Mouse (Mus musculus): ENCODE results near the gene Amer2. TPM values are rescaled to one million over a fixed set of nuclear protein-coding genes. Genes with fewer than 3 reads are reported as not detected.

Gene Amer2
- polyA plus RNA-seq (2015; fragmentation: Nextera tagmentation; extraction: Ambion mirVana) = 1.2 and 1.5 TPM in 2 replicates

DNA sequence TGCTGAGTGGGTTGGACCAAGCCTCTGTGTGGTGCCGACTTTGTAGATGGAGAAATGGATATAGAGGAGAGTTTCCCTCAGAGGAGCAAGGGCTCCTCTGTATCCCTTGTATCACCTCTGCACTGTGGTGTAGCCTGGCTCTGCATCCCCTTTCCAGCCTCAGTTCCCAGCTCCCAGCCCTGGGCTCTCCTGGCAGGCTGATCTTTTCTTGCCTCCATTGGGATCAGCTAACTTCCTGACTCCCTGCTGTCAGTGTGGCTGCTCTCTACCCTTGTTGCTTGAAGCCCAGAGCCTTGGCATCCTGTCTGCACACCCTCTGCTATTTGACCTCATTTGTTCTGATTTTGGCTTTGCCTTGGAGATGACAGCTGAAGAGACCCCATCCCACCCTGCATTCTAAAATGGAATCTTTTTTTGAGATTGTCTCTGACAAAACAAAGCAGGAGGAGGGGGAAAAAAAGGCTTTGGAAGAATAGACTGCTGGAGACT, at the start of gene Amer2:
Amer2 (plus strand) TSS at position 439 of the 489 bp plus-strand sequence.

Other genes with a start within 250 kb of the Amer2 start
- gene Atp8a2, start 176.1 kb upstream of the Amer2 start, polyA plus RNA-seq (2015; fragmentation: Nextera tagmentation; extraction: Ambion mirVana) = 0.89 and 1.3 TPM in 2 replicates
- 0.04 TPM in 1 of 2 replicates, not detected in the other for gene Nupl1, start 121.8 kb upstream of the Amer2 start, polyA plus RNA-seq (2015; fragmentation: Nextera tagmentation; extraction: Ambion mirVana)
- gene Gm49336, start 121.8 kb upstream of the Amer2 start, polyA plus RNA-seq (2015; fragmentation: Nextera tagmentation; extraction: Ambion mirVana) = 24.3 and 25.1 TPM in 2 replicates
- gene Mtmr6, start 108.0 kb upstream of the Amer2 start, polyA plus RNA-seq (2015; fragmentation: Nextera tagmentation; extraction: Ambion mirVana) = 19.0 and 23.2 TPM in 2 replicates